Mouse (Mus musculus) erythroid progenitor cell, adult 5-6 weeks (primary cell): Measurements from ENCODE around the gene Fhl5. TPM values are rescaled to one million over a fixed set of nuclear protein-coding genes. Genes with fewer than 3 reads are reported as not detected.
A peak's percentile ranks its signal among the peaks of the same experiment; 100 is the strongest.
"Not testable (repeated sequence)": the region's sequence is repeated elsewhere in the genome, so short reads cannot be mapped to it uniquely, and the experiment has no call there.

Experiments
- ATAC-seq: replicated peaks from 2 replicates; pipeline ENCODE4 v1.8.0; 2016; ENCODE audit warnings: moderate number of reproducible peaks, mild to moderate bottlenecking, moderate TSS enrichment, inconsistent platforms; ENCODE audit not compliant: poor library complexity, low FRiP score, severe bottlenecking
- total RNA-seq, 2 experiments: library from RNA; stranded (forward) in 1 of 2; stranded (reverse) in 1 of 2; fragments of 150-400 nt in 1 of 2; fragments of 186-747, 209-891 nt in 1 of 2; gene quantifications; 2 replicates each; pipeline versions ENCODE4 v1.2.3 to v1.2.4; 2015 to 2017; ENCODE audit warnings: low replicate concordance in 2 of 2

Gene Fhl5
- not detected in 2 replicates for total RNA-seq (2015; ENCODE audit: low replicate concordance)
- total RNA-seq (2017; ENCODE audit: low replicate concordance): not detected in 2 replicates

DNA sequence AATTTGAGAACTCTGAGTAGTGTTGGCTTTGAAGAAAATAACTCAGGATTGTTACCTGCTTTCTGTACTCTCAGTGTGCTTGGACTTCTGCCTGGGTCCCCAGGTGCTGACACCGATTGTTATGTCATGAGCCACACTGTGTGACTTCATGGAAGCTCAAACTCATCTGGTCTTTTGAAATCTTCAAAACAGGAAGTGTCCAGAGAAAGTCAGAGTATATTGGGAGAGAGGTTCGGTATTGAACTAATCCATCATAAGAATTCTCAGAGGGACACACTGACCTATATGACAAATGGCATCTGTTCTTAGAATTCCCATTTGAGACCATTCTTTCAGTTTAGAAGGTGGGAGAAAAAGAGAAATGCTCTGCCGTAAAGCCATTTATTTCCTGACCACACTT, at the start of gene Fhl5:
TSS of gene Fhl5 (minus strand) at position 101 of the 400 bp plus-strand sequence.
- ATAC-seq: no peak

DNA sequence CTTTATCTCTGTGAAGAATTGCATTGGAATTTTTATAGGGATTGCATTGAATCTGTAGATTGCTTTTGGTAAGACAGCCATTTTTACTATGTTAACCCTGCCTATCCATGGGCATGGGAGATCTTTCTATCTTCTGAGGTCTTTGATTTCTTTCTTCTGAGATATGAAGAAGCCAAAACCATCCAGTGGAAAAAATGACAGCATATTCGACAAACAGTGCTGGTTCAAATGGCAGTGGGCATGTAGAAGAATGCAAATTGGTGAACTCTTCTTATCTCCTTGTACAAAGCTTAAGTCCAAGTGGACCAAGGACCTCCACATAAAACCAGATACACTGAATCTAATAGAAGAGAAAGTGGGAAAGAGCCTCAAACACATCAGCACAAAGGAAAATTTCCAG, 42.3 kb upstream of the Fhl5 start:
- ATAC-seq: not testable (repeated sequence)

DNA sequence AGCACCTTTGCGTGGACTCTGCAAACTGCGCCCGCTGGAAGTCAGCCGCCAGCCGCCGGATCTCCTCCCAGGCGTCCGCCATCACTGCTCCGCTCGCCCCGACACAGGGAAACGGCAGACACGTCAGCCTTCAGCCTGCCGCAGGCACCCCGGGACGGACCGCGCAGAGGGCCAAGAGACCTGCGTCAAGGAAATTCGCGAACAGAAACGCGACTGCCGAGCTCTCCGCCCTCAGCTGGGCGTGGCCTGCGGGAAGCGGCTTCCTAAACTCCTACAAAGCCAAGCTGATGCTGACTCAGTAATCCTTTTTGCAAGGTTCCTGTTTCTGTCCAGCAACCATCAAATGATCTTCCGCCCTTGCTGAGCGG, 39.0 kb upstream of the Fhl5 start, which contains the start of gene Ufl1:
TSS of gene Ufl1 (minus strand) at position 151 of the 368 bp plus-strand sequence.
- ATAC-seq: peak; percentile 99

DNA sequence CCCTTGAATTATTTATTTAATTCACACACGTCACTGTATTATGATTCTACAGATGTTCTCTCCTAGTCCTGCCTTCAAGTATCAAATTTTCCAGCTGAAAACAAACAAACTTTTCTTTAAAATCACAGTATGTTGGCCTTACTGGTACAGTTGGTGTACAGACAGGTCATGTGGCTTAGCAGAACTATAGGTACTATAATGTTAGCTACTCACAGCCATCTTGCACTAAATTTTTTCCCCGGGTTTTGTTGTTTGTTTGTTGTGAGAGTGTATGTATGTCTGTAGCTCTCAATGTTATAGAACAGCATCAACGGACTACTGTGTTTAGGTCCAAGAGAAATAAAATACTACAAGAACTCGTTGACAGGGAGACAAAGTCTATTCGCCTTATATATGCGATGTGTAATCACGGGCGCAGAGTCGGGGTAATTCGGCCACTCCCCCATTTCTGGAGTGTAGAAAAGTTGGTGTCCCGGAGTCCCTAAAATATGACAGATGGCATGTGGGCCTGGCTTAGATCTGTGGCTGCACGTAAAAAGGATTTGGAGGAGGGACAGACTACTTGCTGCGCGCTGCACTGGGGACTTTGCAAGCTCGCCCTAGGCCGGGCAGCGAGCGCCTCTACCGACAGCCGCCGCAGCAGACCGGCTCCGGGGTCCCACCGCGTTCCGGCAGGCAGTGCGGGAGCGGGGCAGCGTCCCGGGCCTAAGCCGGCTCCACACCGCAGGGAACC, 38.4 kb upstream of the Fhl5 start:
- ATAC-seq: peak; percentile 72

DNA sequence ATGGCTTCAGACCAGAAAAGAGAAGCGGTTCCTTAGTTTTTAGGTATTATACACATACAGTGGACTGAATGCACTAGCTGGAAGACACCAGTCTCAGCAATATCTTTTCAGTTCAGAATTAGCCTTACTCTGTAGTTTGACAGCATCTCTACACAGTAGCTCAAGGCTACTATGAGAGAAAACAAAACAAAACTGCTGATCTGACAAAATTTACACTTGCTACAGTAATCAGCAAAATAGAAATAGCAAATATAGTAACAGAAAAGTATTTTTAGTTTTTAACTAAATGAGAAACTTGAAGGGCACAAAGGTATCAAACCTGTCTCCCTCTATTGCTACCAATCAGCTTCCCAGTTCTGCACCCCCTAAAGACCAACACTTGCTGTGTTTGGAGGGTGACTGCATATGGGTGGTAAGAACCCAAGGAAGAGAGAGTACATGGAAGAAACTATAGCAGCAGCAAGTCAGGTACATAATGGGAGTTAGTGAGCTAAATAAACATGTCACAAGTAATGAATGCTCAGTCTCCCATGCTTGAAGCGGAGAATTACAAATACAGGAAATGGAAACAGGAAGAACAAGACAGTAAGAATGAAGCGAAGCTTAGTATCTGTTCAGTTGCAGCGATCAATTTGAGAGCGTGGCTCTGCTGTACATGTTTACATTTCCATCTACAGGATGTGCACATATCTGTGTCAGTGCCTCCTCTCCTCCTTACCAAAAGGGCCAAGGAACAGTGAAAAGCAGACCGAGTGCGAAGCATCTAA, 30.4 kb upstream of the Fhl5 start:
- ATAC-seq: no peak

DNA sequence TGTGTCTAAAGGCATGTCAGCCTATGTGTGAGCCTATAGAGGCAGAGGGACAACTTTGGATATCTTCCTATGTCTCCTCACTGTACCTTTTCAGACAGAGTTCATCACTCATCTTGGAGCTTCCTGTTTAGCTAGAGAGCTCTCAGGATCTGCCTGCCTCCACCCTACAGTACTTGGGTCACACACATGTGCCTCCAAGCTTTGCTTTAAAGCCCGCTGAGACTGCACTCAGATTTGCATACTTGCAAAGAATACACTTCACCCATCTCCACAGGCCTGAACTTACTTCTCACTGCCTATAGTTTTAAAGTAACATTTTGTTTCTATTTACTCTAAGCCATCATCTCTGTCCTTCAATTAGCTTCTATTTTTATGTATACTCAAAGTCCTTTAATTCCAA, 29.2 kb upstream of the Fhl5 start:
- no peak for ATAC-seq

DNA sequence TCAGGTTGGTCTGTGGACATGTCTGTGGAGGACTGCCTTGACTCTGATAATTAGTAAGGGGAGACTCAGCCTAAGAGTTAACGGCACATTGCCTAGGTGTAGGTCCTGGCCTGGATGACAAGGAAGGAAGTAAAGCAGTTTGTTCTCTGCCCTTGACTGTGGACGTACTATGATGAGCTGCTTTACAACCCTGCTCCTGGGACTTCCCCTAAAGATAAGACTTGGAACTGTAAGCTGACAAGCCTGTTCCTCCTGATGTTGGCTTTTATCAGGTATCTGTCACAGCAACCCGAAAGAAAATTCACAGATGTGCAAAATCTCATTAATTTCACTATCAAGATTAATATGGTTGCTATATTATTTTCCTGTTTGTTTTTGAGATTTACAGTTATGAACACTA, 24.5 kb upstream of the Fhl5 start:
- no peak for ATAC-seq

DNA sequence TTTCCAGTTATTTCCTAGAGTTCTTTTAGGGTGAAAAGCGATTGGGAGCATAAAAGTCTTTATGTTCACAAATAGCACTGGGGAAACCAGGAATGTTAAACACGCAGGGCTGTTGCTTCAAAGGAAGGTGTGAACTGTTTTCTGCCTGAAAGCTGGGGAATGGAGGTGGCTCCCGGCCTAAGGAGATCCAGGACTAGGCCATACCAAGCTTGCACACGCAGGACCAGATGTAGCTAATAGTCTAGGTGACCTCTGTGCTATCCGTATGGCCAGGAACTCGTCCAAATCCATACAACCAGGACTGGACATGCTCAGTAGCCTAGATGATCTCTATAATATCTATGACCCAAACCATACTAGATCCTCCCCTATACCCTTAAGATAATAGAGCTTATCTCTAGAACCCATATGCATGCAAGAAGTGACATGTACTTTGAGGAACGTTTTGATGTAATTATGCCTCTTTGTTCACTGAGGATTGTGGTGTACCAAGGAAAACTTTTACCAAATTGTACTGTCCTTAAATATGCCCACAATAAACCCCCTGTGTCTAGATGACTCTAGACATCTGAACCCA, 15.2 kb upstream of the Fhl5 start:
- peak; percentile 42 for ATAC-seq

DNA sequence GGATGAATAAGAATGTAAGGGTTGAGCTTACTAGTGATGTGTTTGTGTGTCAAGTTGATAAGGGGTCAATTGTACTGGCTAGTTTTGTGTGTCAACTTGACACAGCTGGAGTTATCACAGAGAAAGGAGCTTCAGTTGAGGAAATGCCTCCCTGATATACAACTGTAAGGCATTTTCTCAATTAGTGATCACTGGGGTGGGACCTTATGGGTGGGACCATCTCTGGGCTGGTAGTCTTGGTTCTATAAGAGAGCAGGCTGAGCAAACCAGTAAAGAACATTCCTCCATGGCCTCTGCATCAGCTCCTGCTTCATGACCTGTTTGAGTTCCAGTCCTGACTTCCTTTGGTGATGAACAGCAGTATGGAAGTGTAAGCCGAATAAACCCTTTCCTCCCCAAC, 7.0 kb downstream of the Fhl5 start:
- ATAC-seq: not testable (repeated sequence)

DNA sequence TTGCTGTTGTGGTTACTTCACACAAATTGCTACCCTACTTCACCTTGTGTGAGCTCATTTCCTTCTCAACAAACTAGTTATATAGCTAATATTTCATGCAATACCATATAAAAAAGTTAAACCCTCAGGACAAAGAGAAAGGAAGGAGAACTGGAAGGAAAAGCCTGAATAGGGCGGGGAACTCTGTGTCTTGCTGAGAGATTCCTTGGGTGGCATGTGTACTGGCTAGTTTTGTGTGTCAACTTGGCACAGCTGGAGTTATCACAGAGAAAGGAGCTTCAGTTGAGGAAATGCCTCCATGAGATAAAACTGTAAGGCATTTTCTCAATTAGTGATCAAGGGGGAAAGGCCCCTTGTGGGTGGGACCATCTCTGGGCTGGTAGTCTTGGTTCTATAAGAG, 8.9 kb downstream of the Fhl5 start:
- not testable (repeated sequence) for ATAC-seq

DNA sequence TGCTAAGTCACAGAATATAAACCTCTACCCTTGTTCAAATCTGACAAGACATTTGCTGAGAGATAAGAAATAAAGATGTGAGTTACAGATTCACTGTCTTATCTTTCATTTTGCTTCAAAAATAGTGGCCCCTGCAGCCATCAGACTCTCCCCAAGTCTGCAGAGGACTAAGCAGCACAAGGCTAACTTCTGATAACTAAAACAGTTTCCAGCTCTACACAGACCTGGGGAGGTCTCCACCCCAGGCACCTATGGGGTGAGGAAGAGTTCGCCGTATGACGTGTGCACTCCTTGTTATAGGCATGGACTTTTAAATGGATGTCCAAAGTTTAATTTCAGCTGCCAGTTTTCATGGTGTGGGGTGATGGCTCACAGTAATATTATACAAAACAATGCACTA, 10.1 kb downstream of the Fhl5 start:
- ATAC-seq: no peak

DNA sequence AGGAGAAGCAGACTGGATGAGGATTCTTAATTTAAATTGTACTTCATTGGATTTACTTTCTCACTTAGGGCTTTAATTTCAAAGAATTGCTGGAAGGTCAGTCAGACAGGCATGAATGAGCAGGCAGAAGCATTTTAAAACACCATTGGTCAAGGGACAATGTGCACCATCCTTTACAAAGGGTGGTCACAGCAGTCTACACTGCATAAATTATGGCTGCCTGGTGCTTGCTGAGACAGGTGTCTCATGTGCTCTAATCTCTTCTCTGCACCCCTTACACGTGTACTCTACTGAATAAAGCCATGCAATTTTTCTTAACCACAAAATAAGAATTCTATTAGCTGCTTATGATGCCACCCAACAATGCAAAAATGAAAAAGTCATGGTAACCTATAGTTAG, 15.1 kb downstream of the Fhl5 start:
- ATAC-seq: no peak

DNA sequence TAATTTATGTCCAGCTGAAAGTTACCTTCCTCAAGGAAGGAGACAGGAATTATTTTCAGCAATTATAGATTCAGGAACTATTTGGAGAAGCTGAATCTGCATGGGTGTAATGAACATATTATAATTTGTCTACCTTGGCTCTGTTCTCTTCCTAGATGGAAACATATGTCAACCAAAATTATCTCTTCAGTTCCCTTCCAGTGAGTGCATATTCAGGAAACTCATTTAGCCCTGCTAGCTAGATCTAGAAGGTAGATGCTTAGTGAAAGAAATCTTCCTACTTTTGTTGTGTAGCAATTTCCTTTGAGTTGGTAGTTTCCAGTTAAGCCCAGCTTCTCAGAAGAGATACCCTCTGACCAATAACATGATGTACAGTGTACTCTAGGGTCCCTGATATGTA, 20.7 kb downstream of the Fhl5 start:
- no peak for ATAC-seq

DNA sequence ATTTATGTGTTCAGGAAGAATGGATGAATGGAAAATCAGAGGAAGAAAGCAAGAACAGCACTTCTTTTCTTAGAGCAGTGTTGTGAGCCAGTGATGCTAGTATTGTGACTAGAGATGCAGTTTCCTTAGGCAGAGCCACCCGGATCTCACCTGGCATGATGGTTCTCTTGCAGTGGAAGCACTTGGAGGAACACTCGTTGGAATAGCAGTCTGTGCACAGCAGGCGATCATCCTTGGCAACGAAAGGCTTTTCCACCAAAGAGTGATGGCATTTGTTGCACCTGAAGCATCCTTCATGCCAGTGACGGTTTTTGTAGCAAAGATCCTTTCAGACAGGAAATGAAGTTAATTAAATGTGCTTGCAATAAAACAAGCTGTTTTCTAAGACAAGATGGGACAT, 29.2 kb downstream of the Fhl5 start:
- no peak for ATAC-seq

DNA sequence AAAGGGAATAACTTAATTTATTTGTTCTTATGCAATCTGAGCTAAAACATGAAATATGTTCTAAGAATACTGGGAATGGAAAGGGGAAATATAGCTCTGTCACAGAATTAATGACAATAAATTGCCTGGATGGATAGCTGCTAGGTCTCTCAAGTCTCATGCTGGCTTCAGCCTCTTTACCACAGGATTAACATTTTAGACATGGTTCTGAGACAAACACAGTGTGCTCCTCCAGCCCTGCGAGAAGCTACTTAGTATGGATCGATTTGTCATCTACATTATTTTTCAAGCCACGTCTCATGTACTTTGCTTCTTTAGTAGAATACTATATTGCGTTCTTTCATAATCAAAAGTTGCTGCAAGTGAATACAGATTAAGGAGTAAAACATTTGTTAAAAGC, 36.5 kb downstream of the Fhl5 start:
- ATAC-seq: no peak

DNA sequence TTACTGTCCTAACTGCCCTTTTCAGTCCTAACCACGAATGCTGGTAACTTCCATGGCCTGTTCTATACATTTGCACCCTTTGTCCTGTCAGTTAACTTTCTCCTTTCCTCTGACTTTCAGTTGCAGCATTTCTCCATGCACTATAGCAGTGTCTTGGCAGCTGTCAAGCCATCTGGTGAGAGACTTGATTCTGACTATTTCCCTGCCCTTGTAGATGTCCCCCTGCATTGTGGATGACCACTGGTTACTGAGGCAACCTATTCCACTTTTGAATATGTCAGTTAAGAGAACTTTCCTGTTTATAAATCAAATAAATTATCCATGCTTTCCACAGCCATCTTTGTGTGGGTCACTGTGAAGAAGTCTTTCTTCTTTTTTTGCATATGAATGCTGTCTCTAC, 45.4 kb downstream of the Fhl5 start:
- ATAC-seq: no peak

DNA sequence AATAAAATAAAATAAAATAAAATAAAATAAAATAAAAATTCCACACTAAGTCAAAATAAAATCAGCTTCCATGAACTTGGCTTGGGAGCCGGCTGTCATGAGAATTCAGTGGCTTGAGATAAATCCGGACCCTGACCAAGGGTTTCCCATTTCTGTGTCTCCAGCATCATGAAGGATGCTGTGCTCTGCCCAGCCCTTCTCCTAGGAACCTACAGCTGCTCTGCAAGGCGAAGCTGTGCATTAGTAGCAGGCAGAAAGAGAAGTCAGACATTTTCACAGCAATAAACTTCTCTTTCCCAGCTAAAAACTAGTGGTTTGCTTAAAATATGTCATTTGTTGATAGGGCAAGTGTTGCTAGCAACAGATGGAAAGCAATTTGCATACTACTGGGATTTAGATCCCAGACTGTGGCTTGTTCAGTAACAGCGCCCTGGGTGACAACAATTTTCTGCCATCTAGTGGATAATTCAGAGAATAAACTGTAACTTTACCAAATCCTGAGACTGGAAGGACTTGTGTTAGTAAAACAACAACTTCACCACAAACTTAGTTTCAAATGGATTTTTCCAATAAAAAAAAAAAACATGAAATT, 63.0 kb downstream of the Fhl5 start:
- no peak for ATAC-seq
